Mouse (Mus musculus) telencephalon, adult 2 months (tissue): ENCODE measurements around the gene Jakmip3.

Experiments used
- DNase-seq: peaks from one replicate; pipeline ENCODE4 v3.0.0-alpha.2; 2011; ENCODE audit warnings: low read depth, low spot score

Gene Jakmip3

DNA sequence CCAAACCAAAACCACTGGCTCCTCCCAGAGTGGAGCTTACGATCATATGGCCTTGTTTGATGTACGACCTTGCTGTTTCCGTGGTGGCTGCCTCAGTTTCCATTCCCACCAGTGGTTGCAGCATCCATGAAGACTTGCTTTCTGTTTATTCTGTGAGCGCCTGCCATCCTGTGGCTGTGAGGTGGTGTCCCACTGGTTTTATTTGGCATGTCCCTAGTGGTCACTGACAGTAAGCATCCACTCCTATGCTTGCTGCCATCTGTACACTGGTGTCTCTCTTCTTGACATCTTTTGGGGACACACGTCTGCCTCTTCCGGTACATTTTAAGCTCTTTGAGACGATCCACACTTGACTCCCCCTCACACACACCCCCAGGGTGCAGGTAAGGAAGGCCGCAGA, 7.2 kb downstream of the Jakmip3 start:
- no peak for DNase-seq

DNA sequence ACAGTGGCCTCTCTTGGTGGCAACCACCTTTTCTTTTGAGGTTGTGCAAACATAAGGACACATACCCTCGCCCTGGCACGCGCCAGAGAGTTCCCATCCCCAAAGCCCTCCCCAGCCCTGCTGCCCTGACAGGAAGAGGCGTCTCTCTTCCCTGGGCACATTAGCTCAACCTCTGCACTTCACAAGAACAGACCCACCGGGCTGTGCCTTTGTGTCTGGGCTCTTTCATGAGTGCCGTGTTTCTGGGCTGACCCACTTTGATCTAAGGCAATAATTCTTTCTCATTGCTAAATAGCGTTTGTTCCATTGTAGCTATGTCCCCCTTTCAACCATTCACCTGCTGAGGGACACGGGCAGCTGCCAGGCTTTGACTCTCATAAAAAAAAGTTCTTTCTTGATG, 7.8 kb downstream of the Jakmip3 start:
- no peak for DNase-seq

DNA sequence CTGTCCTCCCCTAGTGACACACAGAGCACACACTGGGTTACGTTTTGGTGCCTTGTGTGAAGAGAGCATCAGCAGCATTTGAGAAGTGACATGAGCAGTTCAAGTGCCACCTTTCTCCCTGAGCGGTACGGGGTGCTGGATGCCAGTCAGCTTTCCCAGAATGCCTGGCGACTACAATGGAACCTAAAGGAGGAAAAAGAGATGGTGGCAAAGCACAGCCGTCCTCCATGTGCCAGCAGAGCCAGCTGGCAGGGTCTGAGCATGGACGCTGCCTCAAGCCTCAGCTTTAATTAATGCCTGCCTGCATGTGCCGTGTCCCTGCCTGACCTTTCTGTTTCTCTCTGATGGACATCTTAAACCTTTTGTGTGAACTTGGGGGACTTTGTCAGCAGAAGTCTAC, 15.3 kb downstream of the Jakmip3 start:
- DNase-seq = no peak

DNA sequence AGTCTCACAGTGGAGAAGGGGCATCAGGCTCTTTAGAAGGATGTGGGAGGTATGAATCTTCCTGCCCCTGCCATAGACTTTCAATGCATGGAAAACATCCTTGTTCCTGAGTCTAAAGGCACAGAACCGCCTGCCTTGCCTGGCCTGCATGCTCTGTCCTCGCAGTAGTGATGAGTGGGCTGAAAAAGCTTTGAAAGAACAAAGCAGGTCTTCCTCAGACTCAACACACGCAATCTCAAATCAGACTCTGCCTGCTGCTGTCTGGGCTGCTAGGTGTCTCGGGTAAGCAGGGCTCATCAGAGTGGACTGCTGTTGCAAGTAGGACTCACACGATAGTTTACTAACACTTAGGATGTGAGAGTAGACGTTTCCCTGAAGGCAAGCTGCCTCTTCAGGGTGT, 16.6 kb downstream of the Jakmip3 start:
- DNase-seq = no peak

DNA sequence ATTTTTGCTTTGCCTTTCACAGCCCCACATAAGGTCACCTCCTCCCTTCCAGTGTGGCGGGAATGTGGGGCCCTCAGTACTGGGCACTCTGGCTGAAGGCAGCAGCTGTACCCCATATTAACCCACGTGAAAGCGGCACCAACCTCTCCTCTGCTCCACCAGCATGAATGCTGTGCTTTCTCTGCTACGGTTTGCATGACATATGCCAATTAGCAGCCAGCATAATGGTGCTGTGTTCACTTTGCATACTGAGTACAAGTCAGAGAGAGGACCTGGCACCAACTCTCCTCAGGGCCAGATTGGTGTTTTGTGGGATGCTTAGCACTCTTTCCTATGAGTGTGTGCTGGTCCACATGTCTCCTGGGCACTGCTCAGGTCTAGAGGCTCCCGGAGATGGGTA, 19.2 kb downstream of the Jakmip3 start:
- peak; percentile 76 for DNase-seq

DNA sequence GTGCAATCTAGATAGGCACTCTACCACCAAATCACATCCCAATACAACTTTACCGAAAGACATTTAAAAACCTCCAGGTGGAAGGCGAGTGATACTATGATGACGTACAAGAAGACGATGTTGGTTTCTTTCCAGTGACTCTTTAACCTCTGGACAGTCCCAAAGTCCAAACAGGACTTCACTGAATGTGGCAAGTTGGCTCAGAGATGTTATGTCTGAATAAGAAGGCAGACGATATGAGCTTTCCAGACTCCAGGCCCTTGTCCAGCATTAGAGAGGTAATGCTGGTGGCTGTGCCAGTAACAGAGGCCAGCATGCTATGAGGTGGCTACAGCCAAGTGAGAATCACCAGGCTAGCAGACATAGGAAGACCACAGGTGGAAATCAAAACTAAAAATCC, 23.2 kb downstream of the Jakmip3 start:
- no peak for DNase-seq

DNA sequence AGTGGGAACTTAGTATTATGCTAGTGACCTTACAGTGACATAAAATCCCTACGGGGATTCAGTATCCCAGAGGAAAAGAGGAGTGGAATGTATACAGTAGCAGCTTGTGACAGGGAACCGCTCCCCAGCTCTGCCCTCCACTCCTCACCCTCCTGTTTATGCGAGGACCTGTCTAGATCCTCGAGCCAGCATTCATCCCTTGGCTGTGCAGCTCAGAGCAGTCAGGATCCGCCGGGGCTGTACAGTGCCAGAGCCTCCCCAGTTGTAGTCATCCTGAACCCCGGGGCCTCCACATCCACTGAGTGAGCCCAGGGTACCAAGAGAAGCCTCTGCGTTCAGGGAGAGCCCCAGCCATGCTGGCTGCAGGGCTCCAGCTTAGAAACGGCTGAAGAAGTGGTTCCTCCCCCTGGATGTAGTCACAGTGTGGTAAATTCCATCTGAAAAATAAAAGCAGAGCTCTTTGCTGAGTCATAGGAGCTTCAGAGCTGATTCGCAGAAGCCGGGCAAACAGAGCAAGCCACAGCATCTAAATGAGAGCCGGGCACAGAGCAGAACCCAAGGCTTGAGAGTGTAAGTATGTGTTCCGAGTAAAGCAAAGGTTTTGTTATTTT, 27.6 kb downstream of the Jakmip3 start:
- peak; percentile 84 for DNase-seq

DNA sequence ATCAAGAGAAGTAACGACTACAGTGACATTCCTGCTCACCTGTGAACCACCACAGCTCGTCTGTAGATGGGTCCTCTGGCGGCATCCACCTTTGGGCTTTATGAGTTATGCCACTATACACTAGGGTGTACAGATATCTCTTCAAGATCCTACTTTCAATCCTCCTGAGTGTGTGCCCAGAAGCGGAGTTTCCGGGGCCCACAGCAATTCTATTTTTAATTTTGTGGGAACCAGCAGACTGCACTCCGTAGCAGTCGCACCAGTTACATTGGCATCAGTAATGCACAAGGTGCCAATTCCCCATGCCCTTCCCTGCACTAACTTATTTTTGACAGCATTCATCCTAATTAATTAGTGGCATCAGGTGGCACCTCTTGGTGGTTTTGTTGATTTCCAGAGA, 37.0 kb downstream of the Jakmip3 start:
- DNase-seq = no peak

DNA sequence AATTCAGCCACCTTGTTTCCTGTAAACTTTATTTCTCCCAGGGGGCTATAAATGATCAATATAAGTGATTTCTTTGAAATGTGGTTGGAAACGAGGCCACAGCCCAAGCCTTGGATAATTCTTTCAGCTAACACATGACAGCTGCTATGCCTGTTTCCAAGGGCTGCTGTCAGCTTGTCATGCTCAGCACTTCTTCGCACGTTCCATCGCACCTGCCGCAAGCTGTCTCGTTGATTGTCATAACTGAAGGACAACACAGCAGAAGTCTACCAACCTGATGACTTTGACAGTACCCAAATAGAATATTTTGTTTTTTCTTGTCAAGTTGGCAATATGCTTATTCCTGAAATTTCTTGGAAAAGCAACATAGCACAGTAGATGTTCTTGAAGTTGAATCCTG, 44.0 kb downstream of the Jakmip3 start:
- no peak for DNase-seq

DNA sequence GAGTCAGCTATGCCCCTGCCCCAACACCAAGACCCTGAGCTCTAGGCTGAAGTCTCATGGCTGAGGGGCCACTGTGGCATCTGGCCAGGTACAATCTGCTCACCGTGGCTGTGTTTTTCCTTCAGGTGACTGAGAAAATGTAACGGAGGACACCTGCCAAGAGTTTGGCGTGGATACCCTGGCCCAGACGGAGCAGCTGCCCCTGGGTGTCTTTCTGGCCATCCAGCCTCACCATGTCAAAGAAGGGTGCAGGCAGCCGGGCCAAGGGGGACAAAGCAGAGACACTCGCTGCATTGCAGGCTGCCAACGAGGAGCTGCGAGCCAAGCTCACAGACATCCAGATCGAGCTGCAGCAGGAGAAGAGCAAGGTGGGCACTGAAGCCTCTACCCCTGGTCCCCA, 48.6 kb downstream of the Jakmip3 start:
- no peak for DNase-seq

DNA sequence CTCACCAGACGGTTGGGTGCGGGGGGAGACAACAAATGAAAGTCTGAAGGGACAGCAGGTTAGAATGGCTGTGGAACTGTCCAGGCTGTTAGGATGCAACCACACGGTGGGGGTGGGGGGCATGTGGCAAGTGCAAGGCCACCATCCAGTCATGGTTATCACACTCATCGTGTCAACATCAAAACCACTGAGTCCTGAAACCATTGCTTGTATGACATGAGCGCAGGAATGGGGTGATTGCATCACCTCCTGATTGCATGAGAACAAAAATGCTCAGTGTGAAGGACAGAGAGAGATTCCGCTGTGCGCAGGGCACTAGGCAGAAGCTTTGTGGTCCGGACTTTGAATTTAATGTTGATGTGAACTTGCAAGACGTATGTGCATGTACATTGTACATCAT, 62.2 kb downstream of the Jakmip3 start:
- no peak for DNase-seq

DNA sequence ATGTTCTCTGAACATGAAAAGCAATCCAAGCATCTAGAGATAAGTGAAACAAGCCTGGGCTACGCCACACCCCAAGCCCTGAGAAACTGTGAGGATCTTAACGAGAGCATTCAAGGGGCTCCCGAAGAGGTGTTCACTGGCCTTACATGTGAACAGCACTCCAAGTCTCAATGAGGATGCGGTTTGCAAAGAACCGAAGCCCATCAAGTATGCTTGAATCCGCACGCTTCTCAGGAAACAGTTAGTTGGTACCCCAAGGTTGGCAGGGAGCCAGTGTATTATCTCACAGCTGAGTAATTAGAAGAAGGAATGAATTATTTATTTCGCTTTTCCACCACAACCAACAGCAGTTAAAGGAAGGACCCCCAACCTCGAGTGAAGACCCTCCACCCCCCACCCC, 62.7 kb downstream of the Jakmip3 start:
- no peak for DNase-seq

DNA sequence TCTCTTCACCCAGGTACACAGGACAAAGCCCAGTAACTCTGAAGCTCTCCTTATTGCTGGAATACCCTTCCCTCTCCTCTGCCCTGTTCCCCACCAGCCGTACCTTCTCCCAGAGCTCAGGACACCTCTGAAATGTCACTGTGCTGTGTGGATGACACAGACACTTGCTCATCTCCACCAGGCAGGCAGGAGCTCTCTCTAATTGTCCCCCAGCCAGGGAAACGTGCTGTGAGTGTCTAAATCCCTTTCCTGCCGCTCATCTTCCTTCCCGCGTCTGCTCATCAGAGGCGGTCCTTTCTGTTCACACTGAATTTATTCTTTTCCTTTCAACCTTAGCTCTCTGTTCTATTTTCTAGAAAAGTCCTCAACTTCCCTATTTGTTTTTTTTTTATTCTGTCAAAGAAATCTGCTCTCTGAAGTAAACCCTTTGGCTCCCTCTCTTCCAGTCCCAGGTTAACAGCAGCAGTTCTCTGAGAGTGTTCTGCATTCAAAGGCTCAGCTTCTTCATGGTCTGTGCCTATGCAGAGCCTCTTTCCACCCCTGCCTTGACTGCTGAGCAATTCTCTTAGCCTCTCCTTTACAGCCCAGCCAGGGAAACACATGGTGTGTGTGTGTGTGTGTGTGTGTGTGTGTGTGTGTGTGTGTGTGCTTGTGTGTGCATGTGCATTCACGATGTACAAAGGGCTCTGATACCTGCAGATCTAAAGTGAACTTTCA, 69.4 kb downstream of the Jakmip3 start:
- DNase-seq = no peak

DNA sequence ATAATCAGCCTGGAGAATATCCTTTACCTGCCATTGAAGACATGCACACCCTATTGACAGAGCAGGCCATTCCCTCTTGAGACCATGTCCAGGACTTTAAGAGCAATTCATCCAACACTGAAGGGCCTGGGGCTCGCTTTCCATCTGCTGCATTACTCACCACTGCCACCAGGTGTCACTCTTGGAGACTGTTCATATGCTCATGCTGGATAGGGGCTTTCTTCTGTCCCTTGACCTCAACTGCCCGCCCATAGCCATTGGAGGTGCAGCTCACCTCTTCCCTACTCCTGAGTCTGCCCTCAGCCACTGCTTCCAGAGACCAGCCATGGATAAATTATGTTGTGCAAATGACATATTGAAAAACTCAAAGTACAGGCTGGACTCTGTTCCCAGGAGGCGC, 70.5 kb downstream of the Jakmip3 start:
- DNase-seq = no peak

DNA sequence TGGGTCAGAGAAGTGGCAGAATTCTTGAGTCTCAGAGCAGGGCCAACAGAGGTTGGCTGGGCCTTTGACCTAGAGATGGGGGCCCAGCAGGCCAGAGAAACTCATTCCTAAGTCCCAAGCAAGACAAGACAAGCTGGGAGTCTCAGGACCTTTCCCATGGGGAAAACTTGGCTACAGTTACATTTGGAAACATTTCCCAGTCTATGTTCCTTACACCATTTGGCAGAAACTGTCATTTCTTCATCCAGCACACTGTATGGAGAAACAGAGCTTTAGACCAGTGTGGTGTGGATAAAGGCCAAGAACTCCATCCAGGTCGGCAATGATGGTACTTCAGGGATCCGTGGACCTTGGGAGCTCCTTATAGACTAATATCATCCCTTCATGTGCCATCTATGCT, 71.1 kb downstream of the Jakmip3 start:
- DNase-seq = no peak

DNA sequence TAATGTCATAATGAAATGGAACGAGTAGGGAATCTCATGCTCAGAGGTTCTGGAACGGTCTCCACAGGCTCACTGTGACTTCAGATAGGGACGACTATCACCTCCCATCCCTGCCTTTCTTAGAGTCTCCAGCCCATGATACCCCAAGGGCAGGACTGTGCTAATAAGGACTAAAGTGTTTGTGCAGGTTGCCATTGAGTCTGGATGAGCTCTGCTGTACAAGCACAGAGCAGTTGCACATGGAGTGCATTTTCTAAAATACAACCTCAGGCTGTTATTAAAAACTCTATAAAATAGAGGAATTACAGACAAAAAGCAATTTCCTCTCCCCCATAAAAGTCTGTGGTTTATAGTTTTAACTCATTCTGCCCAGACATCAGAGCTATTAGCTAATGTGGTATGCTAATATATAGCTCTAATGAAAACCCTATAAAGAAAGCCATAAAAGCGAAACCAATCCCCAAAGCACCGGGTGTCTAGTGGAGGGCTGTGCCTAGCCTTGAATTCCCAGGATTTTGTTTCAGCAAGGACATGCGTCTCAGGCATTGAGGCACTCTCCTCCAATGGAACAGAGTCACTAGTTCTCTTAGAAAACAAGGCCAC, 72.3 kb downstream of the Jakmip3 start:
- DNase-seq = no peak

DNA sequence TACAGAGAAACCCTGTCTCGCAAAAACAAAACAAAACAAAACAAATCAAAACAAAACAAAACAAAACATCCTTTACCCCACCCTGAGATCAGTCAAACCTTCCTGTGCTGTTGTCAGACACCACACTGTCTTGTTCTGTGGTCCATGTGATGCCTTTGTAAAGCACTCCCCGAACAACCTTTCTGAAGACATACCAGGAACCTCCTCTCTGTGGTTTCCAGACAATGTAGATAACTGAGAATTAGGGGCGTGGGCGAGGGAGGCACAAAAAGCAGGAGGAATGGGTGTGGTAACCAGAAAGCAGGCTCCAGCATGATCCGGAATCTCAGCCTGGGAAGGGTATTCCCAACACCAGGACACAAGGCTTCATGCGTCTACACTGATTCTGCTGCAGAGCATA, 74.6 kb downstream of the Jakmip3 start:
- no peak for DNase-seq

DNA sequence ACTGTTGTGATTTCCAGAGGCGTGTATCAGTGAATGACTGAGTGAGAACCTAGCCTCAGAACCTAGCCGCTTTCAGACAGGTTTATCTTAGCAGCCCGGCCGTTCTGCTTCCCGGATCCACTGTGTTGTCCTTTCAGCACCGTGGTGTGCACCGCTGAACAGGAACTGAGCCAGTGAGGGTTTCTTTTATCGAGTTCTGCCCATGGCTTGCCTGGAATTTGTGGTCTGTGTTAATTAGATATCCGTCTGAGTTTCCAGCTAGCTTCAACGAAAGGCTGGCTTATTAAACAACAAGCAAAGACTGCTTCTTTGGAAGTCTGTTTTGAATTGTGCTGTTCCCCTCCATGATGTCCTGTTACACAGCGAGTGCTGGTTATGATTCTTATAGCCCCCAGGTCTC, 75.8 kb downstream of the Jakmip3 start:
- no peak for DNase-seq

DNA sequence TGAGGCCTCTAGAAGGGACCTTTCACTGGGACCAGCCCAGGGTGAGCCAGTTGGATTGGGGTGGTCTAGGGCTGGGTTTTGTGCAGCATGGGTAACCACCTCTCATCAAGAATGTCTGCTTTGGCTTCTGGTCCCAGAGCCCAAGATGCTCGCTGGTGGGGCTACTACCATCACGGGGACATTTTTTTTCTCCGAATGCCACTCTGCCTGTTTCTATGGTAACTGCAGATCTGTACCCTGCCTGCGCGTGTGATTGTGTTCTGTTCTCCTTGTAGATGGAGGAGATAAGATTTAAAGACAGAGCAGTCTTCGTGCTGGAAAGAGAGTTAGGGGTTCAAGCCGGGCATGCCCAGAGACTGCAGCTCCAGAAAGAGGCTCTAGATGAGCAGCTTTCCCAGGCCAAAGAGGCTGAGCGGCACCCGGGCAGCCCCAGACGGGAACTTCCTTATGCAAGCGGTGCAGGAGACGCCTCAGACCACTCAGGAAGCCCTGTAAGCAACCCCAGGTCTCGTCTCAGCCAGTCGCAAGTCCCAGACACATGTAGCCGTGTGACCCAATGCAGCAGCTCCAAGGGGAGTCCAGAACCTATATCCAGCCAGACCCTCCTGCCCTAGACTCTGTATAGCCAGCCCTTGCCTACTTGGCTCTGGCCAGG, 76.8 kb downstream of the Jakmip3 start:
- DNase-seq = peak; percentile 34

DNA sequence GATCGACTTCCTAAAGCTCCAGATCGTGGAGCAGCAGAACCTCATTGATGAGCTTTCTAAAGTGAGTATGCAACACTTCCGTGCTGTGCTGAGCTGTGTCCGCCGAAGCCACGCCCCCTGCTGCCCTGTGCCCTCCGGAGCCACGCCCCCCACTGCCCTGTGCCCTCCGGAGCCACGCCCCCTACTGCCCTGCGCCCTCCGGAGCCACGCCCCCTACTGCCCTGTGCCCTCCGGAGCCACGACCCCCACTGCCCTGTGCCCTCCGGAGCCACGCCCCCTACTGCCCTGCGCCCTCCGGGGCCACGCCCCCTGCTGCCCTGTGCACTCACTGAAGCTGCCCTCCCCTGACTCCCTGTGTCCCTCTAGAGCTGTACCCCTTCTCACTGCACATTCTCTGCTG, 80.4 kb downstream of the Jakmip3 start:
- no peak for DNase-seq

DNA sequence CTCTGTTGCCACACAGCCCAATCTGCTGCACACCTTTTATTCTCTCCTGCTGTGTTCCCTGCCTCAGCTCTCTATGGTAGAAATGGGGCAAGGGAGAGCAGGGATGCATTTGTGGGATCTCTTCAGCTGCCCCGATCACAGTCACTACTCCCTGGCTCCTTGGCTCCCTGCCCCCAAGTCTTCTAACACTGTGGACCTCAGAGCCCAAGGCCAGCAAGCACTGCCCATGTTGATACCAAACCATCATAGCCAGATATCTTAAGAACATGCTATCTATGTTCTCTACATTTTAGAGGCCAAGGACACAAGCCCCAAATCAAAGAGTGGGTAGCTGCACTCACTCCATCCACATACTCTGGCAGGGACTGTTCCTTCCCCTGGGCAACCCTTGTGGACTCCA, 80.8 kb downstream of the Jakmip3 start:
- no peak for DNase-seq

DNA sequence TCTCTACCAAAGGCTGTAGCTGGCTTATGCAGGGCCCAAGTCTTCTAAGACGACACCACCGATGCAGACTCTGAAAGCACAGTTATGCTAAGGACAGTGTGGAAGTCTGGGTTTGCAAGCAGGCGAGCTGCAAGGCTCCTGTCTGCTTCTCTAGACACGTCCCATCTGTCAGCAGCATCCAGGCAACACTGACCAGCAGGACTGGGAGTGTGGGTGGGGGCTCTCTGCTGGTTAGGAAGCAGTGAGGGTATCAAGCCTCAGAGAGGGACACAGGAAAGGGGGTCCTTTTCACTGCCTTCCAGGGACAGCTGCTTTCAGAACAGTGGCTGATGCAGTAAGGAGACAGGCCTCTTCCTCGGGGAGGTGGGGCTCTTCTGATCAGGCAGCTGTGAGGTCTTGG, 86.6 kb downstream of the Jakmip3 start:
- no peak for DNase-seq

DNA sequence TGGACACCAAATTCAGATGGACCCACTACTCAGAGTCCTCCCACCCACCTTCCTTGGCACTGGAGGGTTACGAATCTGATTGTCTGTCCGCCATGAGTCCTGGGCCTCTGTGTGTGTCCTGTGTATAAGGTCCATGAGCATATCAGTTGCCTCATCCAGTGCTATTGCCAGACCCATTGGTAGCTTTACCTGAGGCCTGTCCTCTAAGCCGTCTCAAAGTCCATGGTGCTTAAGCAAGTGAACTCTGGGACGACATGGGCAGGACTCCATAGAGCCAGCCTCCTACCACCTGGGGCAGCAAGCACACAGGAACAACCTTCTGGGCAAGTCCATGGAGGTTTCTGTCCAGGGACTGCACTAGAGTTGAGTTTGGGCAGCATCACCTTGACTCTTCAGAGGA, 90.7 kb downstream of the Jakmip3 start:
- no peak for DNase-seq
